Mouse (Mus musculus) embryonic facial prominence, embryonic 12.5 days (tissue): ENCODE data around the gene Dmxl2. TPM values are rescaled to one million over a fixed set of nuclear protein-coding genes. Genes with fewer than 3 reads are reported as not detected.

Experiments used
- ATAC-seq: fragments of 200-750 bp; cut with Nextera tagmentation; 2 replicates; pipeline ENCODE4 v1.8.0; 2017; ENCODE audit not compliant: insufficient number of reproducible peaks, insufficient read depth, low FRiP score, low TSS enrichment
- H3K27ac ChIP-seq: fragments of 300-500 bp; sonication (generic); 2 replicates; pipeline ENCODE4 v1.5.1; 2016; ENCODE audit warnings: mild to moderate bottlenecking
- H3K27me3 ChIP-seq: fragments of 300-500 bp; sonication (generic); 2 replicates; pipeline ENCODE4 v1.6.1; 2016; ENCODE audit warnings: mild to moderate bottlenecking, moderate library complexity
- H3K36me3 ChIP-seq: fragments of 300-500 bp; sonication (generic); 2 replicates; pipeline ENCODE4 v1.6.1; 2016; ENCODE audit warnings: mild to moderate bottlenecking
- H3K4me1 ChIP-seq: fragments of 300-500 bp; sonication (generic); 2 replicates; pipeline ENCODE4 v1.6.1; 2016
- H3K4me2 ChIP-seq: fragments of 300-500 bp; sonication (generic); replicated peaks from 2 replicates; pipeline ENCODE4 v1.6.1; 2016; ENCODE audit warnings: mild to moderate bottlenecking, moderate library complexity
- H3K4me3 ChIP-seq: fragments of 300-500 bp; sonication (generic); 2 replicates; pipeline ENCODE4 v1.5.1; 2016; ENCODE audit warnings: mild to moderate bottlenecking
- H3K9ac ChIP-seq: fragments of 300-500 bp; sonication (generic); 2 replicates; pipeline ENCODE4 v1.6.1; 2016; ENCODE audit warnings: mild to moderate bottlenecking, moderate library complexity
- H3K9me3 ChIP-seq: fragments of 300-500 bp; sonication (generic); 2 replicates; pipeline ENCODE4 v1.6.1; 2016; ENCODE audit warnings: mild to moderate bottlenecking, moderate library complexity
- WGBS: fragments of 180-500 bp; shearing (Covaris S2); methylation state at CpG from one replicate; pipeline ENCODE4 v1.1.7; 2016; 5-methylcytosine and 5-hydroxymethylcytosine counted together
- polyA plus RNA-seq: library from polyadenylated mRNA; unstranded; fragments of >200 nt; fragmentation: Nextera tagmentation; extraction: Ambion mirVana; gene quantifications from 2 replicates; pipeline ENCODE4 v1.2.1, GENCODE M21; 2016

Gene Dmxl2
- polyA plus RNA-seq, 1 experiment from 2014 or later, result 8.6 TPM

DNA sequence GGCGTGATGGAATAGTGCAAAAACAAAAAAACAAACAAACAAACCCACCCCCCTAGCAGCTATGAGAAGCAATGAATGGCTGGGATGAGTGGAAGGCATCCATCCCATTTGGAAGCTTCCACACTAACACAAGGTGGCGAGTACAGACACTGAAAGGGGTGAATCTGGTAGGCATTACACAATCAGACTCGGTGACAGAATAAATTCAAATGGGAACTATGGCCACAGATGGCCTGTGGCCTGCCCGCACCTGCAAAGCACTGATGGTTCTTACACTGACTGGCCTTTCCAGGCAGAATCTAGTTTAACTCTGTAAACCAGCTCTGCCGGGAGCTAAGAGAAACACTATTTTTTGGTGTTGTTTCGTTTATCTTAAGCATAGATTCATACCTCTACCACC is 2.1 kb downstream of the Dmxl2 start:
- 86% methylated on average over 6 of the region's 6 CpGs for WGBS
- H3K4me2 ChIP-seq, result no peak overlapping the region
- peaks cover 10% of the 10 kb centered on the region for H3K27me3 ChIP-seq

DNA sequence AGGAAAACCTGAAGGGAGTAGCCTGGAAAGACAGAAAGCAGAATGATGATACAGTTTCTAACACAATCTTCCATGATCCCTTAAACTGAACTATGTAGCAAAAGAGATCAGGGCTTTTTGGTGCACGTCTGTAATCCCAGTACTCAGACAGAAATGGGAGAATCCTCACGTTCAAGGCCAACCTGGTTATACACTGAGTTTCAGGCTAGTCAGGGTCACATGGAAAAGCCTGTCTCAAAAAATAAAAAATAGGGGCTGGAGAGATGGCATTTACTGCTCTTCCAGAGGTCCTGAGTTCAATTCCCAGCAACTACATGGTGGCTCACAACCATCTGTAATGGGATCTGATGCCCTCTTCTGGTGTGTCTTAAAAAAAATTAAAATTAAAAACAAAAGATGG is 11.0 kb downstream of the Dmxl2 start:
- Histone ChIP-seq H3K4me2 (no peak overlapping the region), H3K27ac (no peak overlapping the region), H3K9me3 (no peaks in the 10 kb centered on the region), H3K27me3 (no peaks in the 10 kb centered on the region), H3K36me3 (no peaks in the 10 kb centered on the region), H3K4me3 (no peak overlapping the region), H3K4me1 (no peaks in the 10 kb centered on the region), H3K9ac (no peak overlapping the region)
- 86% methylated on average over 2 of the region's 2 CpGs for WGBS
- no peak for ATAC-seq

More for the DNA sequence above, 2.1 kb downstream of the Dmxl2 start:
- Histone ChIP-seq H3K27ac (no peak overlapping the region), H3K4me3 (no peak overlapping the region), H3K9ac (no peak overlapping the region), H3K9me3 (no peaks in the 10 kb centered on the region), H3K36me3 (no peaks in the 10 kb centered on the region), H3K4me1 (no peaks in the 10 kb centered on the region)
- ATAC-seq, result no peak

DNA sequence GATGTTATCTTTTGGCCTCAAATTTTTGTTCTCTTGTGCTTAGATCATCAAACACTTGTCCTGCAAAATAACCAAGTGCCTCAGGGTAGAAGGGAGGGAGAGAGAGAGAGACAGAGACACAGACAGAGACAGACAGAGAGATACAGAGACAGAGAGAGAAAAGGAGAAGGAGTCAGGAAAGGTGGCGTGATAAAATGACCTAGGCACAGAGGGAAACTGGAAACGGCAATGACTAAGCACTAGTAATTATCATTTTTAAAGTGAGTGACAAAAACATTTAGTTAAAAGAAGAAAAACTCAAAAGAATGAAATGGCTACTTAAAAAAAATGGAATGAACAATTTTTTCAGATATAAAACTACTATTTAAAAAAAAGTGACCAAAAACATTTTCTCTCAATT is 11.8 kb downstream of the Dmxl2 start:
- Histone ChIP-seq H3K9ac (no peak overlapping the region), H3K36me3 (no peaks in the 10 kb centered on the region), H3K4me1 (no peaks in the 10 kb centered on the region), H3K9me3 (no peaks in the 10 kb centered on the region), H3K4me3 (no peak overlapping the region), H3K27ac (no peak overlapping the region), H3K27me3 (no peaks in the 10 kb centered on the region), H3K4me2 (no peak overlapping the region)
- ATAC-seq, result no peak
- 74% methylated on average over 2 of the region's 2 CpGs for WGBS

DNA sequence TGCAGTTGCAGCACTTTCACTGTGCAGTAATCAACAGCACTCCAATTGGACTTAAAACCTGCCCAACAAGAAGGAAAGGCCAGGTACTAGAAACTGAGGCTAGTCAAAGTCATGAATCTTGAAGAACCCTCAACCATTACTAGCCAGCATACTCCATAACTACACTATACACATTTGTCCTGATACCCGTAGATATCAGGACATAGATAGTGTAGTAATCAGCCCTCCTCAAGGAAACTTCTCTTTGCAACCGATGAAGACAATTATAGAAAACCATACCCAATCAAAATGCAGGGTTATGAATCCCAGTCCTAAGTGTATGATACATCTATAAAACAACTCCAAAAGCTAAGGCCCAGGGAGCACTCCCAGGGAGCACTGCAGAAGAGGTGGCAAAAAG is 16.5 kb downstream of the Dmxl2 start:
- Histone ChIP-seq H3K27ac (no peak overlapping the region), H3K36me3 (no peaks in the 10 kb centered on the region), H3K4me1 (no peaks in the 10 kb centered on the region), H3K27me3 (no peaks in the 10 kb centered on the region), H3K4me2 (no peak overlapping the region), H3K9ac (no peak overlapping the region), H3K4me3 (no peak overlapping the region), H3K9me3 (no peaks in the 10 kb centered on the region)
- WGBS, result 92% methylated on average over 2 of the region's 2 CpGs
- no peak for ATAC-seq

DNA sequence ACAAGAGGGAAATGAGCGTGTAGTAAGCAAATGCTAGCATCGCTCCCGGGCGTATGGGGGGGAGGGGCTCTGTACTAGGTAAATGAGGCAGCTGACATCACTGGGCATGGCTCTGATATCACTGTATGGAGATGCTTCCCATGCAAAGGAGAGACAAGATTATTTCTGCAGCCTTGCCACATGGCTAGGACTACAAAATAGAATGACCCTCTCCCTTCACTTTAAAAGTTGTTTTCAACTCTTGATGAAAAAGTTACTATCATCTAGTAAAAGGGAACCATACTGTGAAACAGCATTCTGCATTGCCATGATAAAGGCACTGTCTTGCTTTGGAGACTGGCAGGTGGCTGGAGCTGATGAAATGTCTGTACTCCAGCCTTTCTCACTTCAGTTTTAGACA is 18.2 kb downstream of the Dmxl2 start:
- no peaks in the 10 kb centered on the region for H3K36me3 ChIP-seq
- H3K4me1 ChIP-seq, result no peaks in the 10 kb centered on the region
- no peaks in the 10 kb centered on the region for H3K9me3 ChIP-seq
- no peak overlapping the region for H3K27ac ChIP-seq
- WGBS, result 66% methylated on average over 4 of the region's 4 CpGs
- no peak overlapping the region for H3K4me3 ChIP-seq
- ATAC-seq, result no peak
- no peak overlapping the region for H3K9ac ChIP-seq
- H3K27me3 ChIP-seq, result no peaks in the 10 kb centered on the region
- no peak overlapping the region for H3K4me2 ChIP-seq

DNA sequence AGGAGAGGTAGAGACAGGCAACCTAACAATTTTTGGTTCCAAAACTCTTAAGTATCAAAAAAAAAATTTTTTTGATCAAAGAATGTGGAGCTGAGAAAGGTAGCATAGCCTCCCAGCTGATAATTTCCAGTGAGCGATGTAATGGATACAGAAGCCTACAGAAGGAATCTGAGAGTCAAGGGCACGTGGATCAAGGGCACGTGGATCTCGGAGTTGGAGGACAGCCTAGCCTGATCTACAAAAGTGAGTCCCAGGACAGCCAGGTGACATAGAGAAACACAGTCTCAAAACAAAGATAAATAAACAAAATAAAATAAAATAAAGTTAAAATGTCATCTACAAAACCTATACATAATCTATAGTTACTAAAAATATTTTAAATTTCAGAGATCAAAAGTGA is 18.7 kb downstream of the Dmxl2 start:
- Histone ChIP-seq H3K9me3 (no peaks in the 10 kb centered on the region), H3K36me3 (no peaks in the 10 kb centered on the region), H3K9ac (no peak overlapping the region), H3K27ac (no peak overlapping the region), H3K4me2 (no peak overlapping the region), H3K4me3 (no peak overlapping the region), H3K4me1 (no peaks in the 10 kb centered on the region), H3K27me3 (no peaks in the 10 kb centered on the region)
- ATAC-seq, result no peak
- 74% methylated on average over 4 of the region's 4 CpGs for WGBS

DNA sequence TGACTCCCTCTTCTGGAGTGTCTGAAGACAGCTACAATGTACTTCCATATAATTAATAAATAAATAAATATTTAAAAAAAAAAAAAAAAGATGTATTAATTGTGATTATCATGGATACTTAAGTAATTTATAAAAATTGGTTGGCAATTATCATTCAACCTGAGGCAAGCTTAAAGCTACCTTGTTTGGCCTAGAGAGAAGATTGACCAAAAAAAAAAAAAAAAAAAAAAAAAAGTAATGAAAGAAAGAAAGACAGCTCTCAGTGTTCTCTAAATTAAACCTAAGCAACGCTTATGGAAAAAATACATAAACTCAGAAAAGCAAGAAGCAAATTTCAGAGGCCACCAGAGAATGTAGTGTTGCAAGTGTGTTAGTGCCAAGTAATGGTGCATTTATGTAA is 22.4 kb downstream of the Dmxl2 start:
- no peak for ATAC-seq
- H3K9ac ChIP-seq, result no peak overlapping the region
- no peaks in the 10 kb centered on the region for H3K4me1 ChIP-seq
- H3K36me3 ChIP-seq, result no peaks in the 10 kb centered on the region
- no peaks in the 10 kb centered on the region for H3K27me3 ChIP-seq
- 97% methylated on average over 1 of the region's 1 CpGs for WGBS
- no peaks in the 10 kb centered on the region for H3K9me3 ChIP-seq
- no peak overlapping the region for H3K27ac ChIP-seq
- no peak overlapping the region for H3K4me3 ChIP-seq
- no peak overlapping the region for H3K4me2 ChIP-seq

DNA sequence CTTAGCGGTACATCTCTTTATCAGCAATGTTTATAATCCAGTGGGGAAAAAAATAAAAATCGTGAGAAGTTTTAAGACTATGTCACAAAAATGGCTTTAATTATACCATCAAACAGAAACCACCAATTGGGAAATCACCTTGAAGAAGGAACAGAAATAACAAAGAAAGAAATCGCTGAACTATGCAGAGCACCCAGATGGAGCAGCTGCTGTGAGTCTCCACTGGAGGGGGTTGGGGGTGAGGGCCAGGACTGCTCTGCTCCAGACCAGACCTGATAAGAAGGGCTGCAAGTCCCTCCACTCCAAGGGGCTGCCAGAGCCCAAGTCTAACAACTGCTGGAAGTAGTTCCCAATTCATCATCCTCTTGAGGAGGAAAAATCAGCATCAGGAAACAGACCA is 23.3 kb downstream of the Dmxl2 start:
- H3K9me3 ChIP-seq, result no peaks in the 10 kb centered on the region
- H3K27me3 ChIP-seq, result no peaks in the 10 kb centered on the region
- no peak overlapping the region for H3K4me2 ChIP-seq
- H3K9ac ChIP-seq, result no peak overlapping the region
- H3K4me1 ChIP-seq, result no peaks in the 10 kb centered on the region
- H3K36me3 ChIP-seq, result no peaks in the 10 kb centered on the region
- no peak for ATAC-seq
- WGBS, result 70% methylated on average over 3 of the region's 3 CpGs
- no peak overlapping the region for H3K27ac ChIP-seq
- no peak overlapping the region for H3K4me3 ChIP-seq

DNA sequence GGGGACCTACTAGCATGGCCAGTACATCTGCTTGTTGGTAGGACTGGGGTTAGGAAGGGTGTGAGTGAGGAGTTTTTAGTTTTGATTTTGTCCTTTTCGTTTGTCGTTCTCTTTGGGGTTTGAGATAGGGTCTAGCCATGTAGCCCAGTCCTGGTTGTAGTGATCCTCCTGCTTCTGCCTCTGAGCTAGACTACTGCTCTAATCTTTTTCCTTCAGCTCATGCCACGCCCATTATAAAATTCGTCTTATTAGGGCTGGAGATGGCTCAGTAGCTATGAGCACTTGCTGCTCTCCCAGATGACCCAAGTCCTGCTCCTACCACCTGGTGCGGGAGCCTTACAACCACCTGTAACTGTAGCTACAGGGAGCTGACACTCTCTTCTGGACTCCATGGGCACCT is 26.9 kb downstream of the Dmxl2 start:
- Histone ChIP-seq H3K9ac (no peak overlapping the region), H3K27ac (no peak overlapping the region), H3K9me3 (no peaks in the 10 kb centered on the region), H3K4me2 (no peak overlapping the region), H3K4me3 (no peak overlapping the region), H3K36me3 (no peaks in the 10 kb centered on the region), H3K27me3 (no peaks in the 10 kb centered on the region), H3K4me1 (no peaks in the 10 kb centered on the region)
- 91% methylated on average over 5 of the region's 5 CpGs for WGBS
- ATAC-seq, result no peak

DNA sequence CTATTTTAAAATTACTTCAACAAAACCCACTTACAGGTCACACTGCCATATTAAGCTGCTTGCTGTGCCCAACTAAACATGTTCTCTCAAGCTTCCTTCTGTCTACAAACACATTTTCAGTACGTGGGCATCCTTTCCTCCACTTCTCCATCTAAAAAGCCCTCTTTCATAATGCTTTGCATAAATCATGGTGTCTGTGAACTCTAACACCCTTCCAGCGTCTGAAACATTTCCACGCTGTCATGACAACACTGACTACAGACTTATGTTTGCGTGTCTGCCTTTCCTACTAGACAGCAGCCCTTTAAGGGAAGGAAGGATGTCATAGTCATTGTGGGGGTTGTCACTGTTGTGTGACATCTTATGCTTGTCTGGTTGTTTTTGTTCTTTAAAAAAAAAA is 27.4 kb downstream of the Dmxl2 start:
- 74% methylated on average over 4 of the region's 4 CpGs for WGBS
- no peaks in the 10 kb centered on the region for H3K4me1 ChIP-seq
- H3K9ac ChIP-seq, result no peak overlapping the region

DNA sequence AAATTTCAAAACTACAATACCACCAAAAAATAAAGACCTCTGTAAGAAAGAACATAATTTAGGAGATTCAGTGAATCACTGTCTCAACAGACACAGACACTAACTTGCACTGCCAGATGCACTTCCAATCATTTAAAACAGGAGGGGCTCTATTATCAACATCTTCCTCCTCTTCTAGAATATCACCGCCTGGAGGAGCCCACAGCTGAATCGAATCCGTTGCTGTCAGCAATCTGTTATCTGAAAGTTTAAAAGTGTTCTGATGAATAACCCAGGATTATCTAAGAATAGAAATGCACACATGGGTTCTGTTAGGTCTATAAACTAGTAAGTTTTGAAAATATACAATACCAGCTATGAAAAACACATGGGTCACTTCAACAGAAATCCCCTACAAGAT is 28.6 kb downstream of the Dmxl2 start:
- Histone ChIP-seq H3K4me3 (no peak overlapping the region), H3K4me2 (no peak overlapping the region), H3K4me1 (no peaks in the 10 kb centered on the region), H3K9ac (no peak overlapping the region), H3K27me3 (no peaks in the 10 kb centered on the region), H3K27ac (no peak overlapping the region), H3K9me3 (no peaks in the 10 kb centered on the region), H3K36me3 (no peaks in the 10 kb centered on the region)
- 30% methylated on average over 3 of the region's 3 CpGs for WGBS
- ATAC-seq, result no peak

More for the DNA sequence above, 27.4 kb downstream of the Dmxl2 start:
- Histone ChIP-seq H3K36me3 (no peaks in the 10 kb centered on the region), H3K27ac (no peak overlapping the region), H3K27me3 (no peaks in the 10 kb centered on the region), H3K4me2 (no peak overlapping the region), H3K4me3 (no peak overlapping the region), H3K9me3 (no peaks in the 10 kb centered on the region)
- ATAC-seq, result no peak

DNA sequence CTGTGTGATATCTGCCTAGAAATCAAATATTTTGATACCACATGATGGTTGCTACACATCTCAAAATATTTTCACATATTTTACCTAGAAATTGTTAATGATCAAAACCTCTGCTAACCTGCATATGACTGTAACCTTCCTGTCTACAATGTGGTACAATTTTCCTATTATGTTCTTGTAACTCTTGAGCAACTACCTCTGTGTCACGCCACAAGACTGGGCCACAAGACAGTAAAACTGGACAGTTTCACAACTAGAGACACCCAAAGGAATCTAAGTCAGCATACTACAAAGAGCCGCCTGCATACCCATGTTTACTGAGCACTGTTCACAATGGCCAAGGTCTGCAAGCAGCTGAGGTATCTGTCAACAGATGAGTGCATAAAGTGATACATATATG is 32.1 kb downstream of the Dmxl2 start:
- Histone ChIP-seq H3K9me3 (no peaks in the 10 kb centered on the region), H3K36me3 (no peaks in the 10 kb centered on the region), H3K4me1 (no peaks in the 10 kb centered on the region), H3K27me3 (no peaks in the 10 kb centered on the region), H3K9ac (no peak overlapping the region), H3K27ac (no peak overlapping the region), H3K4me3 (no peak overlapping the region), H3K4me2 (no peak overlapping the region)
- WGBS, result 87% methylated on average over 2 of the region's 2 CpGs
- ATAC-seq, result no peak

DNA sequence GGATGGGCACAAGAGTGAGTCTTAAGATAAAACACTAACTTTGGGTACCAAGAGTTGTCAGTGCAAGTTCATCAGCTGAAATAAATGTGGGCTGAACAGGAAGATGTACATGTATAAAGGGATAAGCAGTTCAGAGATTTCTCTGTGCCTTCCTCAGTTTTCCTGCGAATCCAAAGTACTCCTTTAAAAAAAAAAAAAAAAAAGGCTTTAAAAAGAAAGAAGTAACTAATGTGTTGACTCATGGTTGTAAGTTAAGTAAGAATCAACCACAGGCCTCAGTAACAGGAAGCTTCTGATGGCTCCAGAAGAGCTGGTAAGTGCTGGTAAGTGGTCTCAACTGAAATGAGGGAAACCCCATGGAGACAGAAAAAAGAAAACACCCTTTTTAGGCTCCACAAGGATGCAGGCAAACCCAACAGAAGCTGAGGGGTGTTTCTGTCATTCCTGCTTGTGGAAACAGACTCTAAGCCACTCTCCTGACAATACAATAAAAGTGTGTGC is 33.9 kb downstream of the Dmxl2 start:
- WGBS, result 86% methylated on average over 1 of the region's 1 CpGs
- Histone ChIP-seq H3K27ac (no peak overlapping the region), H3K9me3 (no peaks in the 10 kb centered on the region), H3K36me3 (no peaks in the 10 kb centered on the region), H3K27me3 (no peaks in the 10 kb centered on the region), H3K4me2 (no peak overlapping the region), H3K4me3 (no peak overlapping the region), H3K9ac (no peak overlapping the region), H3K4me1 (no peaks in the 10 kb centered on the region)
- ATAC-seq, result no peak
